Mouse (Mus musculus) limb, embryonic 14.5 days (tissue): ENCODE measurements at regions not wholly inside any gene's neighbourhood (a gene's known extent, or its start where the extent isn't known, plus 50 kb on each side); places are given as distances from the start of the nearest gene placed in this dataset.
A peak's percentile ranks its signal among the peaks of the same experiment; 100 is the strongest.

Source experiments
- ATAC-seq: fragments of 200-750 bp; cut with Nextera tagmentation; 2 replicates; pipeline ENCODE4 v1.8.0; 2017; ENCODE audit warnings: low read depth, moderate number of reproducible peaks, moderate TSS enrichment; ENCODE audit not compliant: low FRiP score
- DNase-seq: peaks from one replicate; pipeline ENCODE4 v3.0.0-alpha.2; 2015; ENCODE audit warnings: low spot score
- H3K27ac ChIP-seq: fragments of 300-500 bp; sonication (generic); replicated peaks from 2 replicates; pipeline ENCODE4 v1.5.1; 2014; ENCODE audit warnings: low read depth, mild to moderate bottlenecking, low read length, moderate library complexity, mixed read lengths
- H3K27me3 ChIP-seq: fragments of 300-500 bp; sonication (generic); 2 replicates; pipeline ENCODE4 v1.6.1; 2014; ENCODE audit warnings: low read length, mixed read lengths; ENCODE audit not compliant: control insufficient read depth, insufficient read depth
- H3K36me3 ChIP-seq: fragments of 300-500 bp; sonication (generic); 2 replicates; pipeline ENCODE4 v1.6.1; 2014; ENCODE audit warnings: mild to moderate bottlenecking, low read length, moderate library complexity, mixed read lengths; ENCODE audit not compliant: control insufficient read depth, insufficient read depth
- H3K4me1 ChIP-seq: fragments of 300-500 bp; sonication (generic); 2 replicates; pipeline ENCODE4 v1.6.1; 2014; ENCODE audit warnings: antibody characterized with exemption, low read length, mixed read lengths; ENCODE audit not compliant: control insufficient read depth, insufficient read depth
- H3K4me2 ChIP-seq: fragments of 300-500 bp; sonication (generic); replicated peaks from 2 replicates; pipeline ENCODE4 v1.6.1; 2014; ENCODE audit warnings: low read depth, mild to moderate bottlenecking, low read length, moderate library complexity; ENCODE audit not compliant: severe bottlenecking
- H3K4me3 ChIP-seq: fragments of 300-500 bp; sonication (generic); replicated peaks from 2 replicates; pipeline ENCODE4 v1.5.1; 2014; ENCODE audit warnings: low read length
- H3K9ac ChIP-seq: fragments of 300-500 bp; sonication (generic); 2 replicates; pipeline ENCODE4 v1.6.1; 2014; ENCODE audit warnings: mild to moderate bottlenecking, low read depth, low read length, moderate library complexity; ENCODE audit not compliant: severe bottlenecking
- H3K9me3 ChIP-seq: fragments of 300-500 bp; sonication (generic); 2 replicates; pipeline ENCODE4 v1.6.1; 2016; ENCODE audit warnings: low read length; ENCODE audit not compliant: control insufficient read depth
- POLR2A ChIP-seq: fragments of 200-500 bp; IDR thresholded peaks from 2 replicates; pipeline ENCODE4 v1.8.0; 2012; ENCODE audit warnings: inconsistent platforms, mild to moderate bottlenecking, moderate library complexity, borderline replicate concordance; ENCODE audit not compliant: insufficient read depth, insufficient read length; ENCODE audit errors: extremely low read depth
- WGBS: fragments of 180-500 bp; shearing (Covaris S2); extraction: QIAGEN DNeasy Blood & Tissue Kit; methylation state at CpG from one replicate; pipeline ENCODE4 v1.1.7; 2014; 5-methylcytosine and 5-hydroxymethylcytosine counted together

DNA sequence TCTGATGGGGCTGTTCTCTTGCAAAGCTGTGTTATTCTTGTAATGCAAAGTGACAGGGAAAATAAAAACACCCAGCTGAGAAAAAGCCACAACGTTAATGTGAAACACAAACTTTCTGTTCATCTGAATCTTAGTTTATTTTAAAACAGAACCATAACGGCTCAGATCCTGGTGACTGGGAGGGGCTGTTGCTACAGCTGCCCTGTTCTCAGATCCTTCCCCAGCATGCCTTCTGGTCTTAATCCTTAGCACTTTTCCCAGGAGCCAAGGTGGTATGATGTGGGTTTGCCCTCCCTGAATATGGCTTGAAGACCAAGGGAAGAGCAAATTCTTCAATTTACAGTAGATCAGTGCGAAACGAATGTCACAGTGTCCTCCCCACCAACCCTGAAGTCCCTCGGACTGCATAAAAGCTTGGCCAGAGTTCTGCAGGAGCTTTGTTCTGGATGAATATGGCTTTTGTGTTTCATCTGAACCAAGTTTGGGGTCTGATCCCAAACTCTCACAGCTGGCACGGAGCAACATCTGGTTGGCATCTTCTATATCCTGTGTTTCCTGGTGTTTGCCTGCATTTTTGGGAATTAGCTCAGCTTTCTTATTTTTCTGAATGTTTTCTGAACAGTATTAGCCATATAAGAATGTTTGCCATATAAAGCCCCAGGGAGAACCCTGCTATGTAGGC lies 686.9 kb downstream of the Dhx35 start:
- no peak for ATAC-seq
- Histone ChIP-seq H3K27ac (peak overlapping the region; percentile 38; the same call in 1 of the 2 replicates), H3K36me3 (no peaks in the 10 kb centered on the region), H3K4me2 (no peak overlapping the region), H3K9ac (no peak overlapping the region), H3K27me3 (no peaks in the 10 kb centered on the region), H3K4me1 (peaks cover 13% of the 10 kb centered on the region), H3K4me3 (no peak overlapping the region), H3K9me3 (no peaks in the 10 kb centered on the region)
- TF ChIP-seq POLR2A = no peak
- DNase-seq = peak; percentile 29
- WGBS = 59% methylated on average over 6 of the region's 6 CpGs

DNA sequence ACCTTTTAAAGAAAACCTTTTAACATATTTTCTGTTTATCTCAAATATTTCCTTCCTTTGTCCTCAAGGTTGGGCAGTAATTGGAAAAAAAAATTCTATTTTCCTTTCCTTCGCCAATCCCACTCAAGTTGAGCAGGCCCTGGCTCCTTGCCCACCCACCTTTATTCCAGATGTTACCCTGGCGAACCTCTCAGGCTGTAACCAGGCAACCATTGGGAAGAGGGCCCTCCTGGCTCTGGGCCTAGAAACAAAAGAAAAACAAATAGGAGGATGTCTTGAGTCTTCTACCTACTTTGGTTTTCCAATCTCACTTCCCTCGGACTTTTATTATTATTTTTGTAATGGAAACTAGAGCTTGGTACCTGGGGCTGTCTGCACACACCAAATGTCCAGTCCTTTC lies 696.5 kb downstream of the Dhx35 start:
- WGBS = 21% methylated on average over 3 of the region's 3 CpGs
- Histone ChIP-seq H3K4me2 (no peak overlapping the region), H3K4me1 (peaks cover 7% of the 10 kb centered on the region), H3K36me3 (no peaks in the 10 kb centered on the region), H3K9me3 (0 out of 2 replicates have a peak, but pooled peaks cover 7% of the 10 kb centered on the region), H3K27me3 (no peaks in the 10 kb centered on the region), H3K27ac (peak overlapping the region; percentile 59), H3K9ac (no peak overlapping the region), H3K4me3 (no peak overlapping the region)
- no peak for TF ChIP-seq POLR2A
- DNase-seq (peak; percentile 83), ATAC-seq (peak; percentile 84)

DNA sequence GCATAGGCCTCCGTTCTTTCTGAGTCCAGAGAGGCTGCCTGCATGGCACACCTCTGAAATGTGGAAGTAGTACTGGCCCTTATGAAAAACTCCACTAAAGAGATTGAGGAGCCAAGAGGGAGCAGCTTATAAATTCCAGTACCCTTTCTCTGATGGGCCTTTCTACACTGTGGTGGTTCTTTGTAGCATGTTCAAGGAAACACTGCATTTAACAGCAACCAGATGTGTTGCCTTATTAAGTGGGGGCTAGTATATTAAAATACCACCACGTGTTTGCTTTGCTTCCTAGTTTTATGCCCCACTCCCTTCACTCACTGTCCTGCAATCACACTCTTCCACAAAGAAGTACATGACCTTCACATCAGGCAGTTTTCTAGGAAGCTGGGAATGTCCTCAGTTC lies 704.1 kb downstream of the Dhx35 start:
- no peak for TF ChIP-seq POLR2A
- ATAC-seq (peak; percentile 70), DNase-seq (peak; percentile 49)
- 18% methylated on average over 2 of the region's 2 CpGs for WGBS
- 0 out of 2 replicates have a peak, but pooled peaks cover 7% of the 10 kb centered on the region for H3K9me3 ChIP-seq
- H3K9ac ChIP-seq = no peak overlapping the region
- no peaks in the 10 kb centered on the region for H3K27me3 ChIP-seq
- no peak overlapping the region for H3K27ac ChIP-seq
- no peak overlapping the region for H3K4me2 ChIP-seq
- peaks cover 14% of the 10 kb centered on the region for H3K4me1 ChIP-seq
- H3K36me3 ChIP-seq = no peaks in the 10 kb centered on the region
- H3K4me3 ChIP-seq = no peak overlapping the region

DNA sequence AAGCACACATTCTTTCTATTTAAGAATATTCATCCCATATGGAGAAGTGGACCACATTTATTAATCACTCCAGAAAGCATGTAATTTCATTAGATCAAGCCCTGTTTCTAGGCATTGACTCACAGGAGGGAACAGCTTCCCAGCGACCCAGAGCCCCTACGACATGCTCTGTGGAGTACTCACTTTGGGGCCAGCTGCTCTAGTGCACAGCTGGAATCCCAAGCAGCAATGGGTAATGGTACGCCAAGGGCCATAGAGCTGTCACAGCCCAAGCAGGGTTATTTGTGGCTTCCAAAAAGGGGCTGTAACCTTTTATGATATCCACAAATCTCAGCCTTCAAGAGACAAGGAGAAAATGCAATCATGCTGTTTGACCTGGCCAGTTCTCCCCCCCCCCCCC lies 706.4 kb downstream of the Dhx35 start:
- Histone ChIP-seq H3K27me3 (no peaks in the 10 kb centered on the region), H3K4me3 (no peak overlapping the region), H3K9ac (no peak overlapping the region), H3K36me3 (no peaks in the 10 kb centered on the region), H3K27ac (no peak overlapping the region), H3K4me2 (no peak overlapping the region), H3K9me3 (no peaks in the 10 kb centered on the region), H3K4me1 (peaks cover 14% of the 10 kb centered on the region)
- DNase-seq (peak; percentile 9), ATAC-seq (peak; percentile 37; the same call in 1 of the 2 replicates)
- WGBS = 8% methylated on average over 3 of the region's 3 CpGs
- TF ChIP-seq POLR2A = no peak

DNA sequence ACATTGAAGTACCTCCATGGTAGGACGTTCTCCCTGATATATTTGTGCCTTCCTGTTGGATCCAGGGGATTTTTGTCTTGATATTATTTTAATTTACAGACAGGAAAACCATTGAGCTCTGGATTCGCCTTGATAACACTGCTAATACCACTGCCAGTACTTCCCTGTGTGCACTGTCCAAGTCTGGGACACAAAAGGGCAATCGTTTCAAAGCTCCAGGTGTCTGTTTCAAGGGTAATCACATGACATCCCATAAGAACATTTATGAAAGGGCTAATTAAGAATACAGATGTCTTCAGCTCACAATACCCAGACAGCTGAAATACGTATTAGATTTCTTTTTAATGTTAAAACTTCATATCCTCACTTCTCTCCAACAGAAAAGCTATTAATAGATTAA lies 724.5 kb downstream of the Dhx35 start:
- Histone ChIP-seq H3K4me2 (no peak overlapping the region), H3K27me3 (no peaks in the 10 kb centered on the region), H3K9ac (no peak overlapping the region), H3K4me3 (no peak overlapping the region), H3K27ac (no peak overlapping the region), H3K9me3 (no peaks in the 10 kb centered on the region), H3K36me3 (no peaks in the 10 kb centered on the region), H3K4me1 (no peaks in the 10 kb centered on the region)
- ATAC-seq (no peak), DNase-seq (no peak)
- 38% methylated on average over 4 of the region's 4 CpGs for WGBS
- no peak for TF ChIP-seq POLR2A
